Mouse (Mus musculus): ENCODE measurements at regions not wholly inside any gene's neighbourhood (a gene's known extent, or its start where the extent isn't known, plus 50 kb on each side); places are given as distances from the start of the nearest gene placed in this dataset.

DNA sequence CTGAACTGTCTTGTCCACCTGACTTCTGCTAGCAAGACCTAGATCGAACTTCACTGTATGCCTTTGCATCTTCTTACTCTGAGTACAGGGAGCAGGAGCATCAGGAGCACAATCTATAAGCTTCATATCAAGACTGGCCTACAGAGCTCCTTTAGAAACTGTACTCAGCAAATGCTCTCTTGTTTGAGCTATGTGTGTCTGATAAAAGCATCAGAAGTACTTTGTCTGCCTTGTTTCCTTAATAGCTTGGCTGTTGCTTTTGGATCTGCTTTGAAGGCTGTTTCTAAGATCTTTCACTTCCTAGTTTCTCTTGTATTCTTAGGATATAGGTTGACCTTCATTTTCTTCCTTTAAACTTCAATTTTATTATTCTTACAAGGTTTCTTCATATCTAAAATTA, 175.3 kb upstream of the Cypt12 start:
- DNase-seq (ENCODE audit: low read depth) = no peak

DNA sequence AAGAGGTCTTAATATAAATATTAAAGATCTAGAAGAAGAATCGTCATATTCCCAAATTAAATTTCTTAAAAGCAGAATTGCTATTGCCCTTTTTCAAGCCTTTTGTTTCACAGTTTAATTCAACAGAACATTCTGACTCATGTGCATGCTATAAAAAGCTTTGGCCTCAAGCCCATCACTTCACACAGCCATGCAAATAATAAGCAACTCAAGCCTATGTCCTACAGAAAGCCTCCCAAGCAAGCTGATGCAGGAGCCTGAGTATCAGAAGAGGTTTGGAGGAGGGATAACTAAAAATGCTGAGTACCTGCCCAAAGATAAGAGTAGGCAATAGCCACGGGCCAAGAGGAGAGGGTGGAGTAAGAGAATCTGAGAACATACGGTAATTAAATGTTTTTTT, 169.1 kb upstream of the Cypt12 start:
- no peak for DNase-seq (ENCODE audit: low read depth)

DNA sequence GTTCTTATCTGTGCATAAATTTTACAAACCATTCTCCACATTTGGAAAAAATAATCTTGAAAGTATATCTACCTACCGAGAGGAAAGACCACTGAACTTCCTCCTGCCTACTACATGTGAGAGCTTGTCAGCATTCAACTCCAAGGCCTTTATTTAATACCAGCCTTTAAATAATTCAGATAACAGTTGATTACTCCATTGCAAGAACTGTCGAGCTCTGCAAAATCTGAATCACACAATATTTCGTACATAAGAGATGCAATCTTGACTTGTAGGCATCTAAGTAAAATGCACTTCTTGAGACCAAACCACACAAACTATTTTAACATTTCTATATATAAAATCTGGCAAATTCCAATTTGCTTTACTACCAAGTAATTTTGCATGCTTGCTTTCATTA, 164.1 kb upstream of the Cypt12 start:
- DNase-seq (ENCODE audit: low read depth) = no peak

DNA sequence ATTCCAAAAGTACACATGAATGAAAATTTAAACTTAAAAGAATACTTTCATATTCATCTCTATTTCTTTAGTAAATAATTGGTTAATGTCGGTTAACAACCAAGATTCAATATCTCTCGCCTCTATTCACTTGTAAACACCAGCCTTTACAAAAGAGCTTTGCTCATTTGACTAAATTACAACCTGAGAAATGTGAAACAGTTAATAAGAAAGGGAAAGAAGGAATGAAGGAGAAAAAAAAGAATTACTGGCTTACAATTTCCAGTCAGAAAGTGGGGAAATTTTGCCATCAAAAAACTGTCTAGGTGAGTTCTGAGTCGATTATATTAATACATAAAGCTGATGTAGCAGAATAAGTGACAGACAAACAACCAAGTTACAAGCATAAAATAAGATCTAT, 163.6 kb upstream of the Cypt12 start:
- no peak for DNase-seq (ENCODE audit: low read depth)

DNA sequence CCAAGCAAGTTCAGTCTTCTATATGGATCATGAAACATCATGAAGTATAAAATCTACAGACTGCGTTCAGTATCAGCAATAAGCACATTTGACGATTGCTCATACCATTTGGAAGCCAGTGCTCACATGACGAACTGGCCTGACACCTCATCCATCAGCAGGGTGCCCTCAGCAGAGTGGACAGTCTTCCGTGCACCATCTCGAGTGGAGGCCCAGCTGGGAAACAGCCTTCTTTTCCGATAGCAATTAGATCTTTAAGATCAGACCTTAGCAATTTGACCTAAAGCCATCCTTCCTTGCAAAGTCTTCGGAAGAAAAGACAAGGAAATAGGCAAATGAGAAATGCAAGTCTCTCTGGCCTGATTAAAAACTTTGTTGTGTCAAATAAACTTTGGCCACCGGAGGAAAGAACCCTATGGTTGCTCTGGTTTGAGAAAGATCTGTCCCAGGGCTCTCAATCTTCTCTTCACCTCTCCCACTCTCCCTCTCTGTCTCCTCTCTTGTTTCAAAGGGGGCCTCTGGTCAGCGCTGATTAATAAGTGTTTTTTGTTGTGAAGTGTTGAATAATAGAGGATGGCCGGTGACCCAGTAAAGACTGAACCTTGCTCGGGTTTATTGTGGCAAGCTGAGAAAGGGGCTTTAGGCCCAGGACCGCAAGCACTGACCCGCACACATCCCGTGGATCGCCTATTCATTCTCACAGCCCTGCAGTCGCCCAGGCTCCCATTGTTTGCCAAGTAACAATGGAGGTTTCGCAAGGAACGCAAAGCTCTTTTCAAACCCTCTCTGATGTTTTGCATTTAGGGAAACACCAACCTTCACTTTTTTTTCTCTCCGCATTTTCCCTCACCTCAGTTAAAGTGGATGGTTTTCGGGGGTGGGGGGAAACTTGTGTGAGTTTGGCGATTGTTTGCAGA, 162.8 kb upstream of the Cypt12 start:
- no peak for DNase-seq (ENCODE audit: low read depth)

DNA sequence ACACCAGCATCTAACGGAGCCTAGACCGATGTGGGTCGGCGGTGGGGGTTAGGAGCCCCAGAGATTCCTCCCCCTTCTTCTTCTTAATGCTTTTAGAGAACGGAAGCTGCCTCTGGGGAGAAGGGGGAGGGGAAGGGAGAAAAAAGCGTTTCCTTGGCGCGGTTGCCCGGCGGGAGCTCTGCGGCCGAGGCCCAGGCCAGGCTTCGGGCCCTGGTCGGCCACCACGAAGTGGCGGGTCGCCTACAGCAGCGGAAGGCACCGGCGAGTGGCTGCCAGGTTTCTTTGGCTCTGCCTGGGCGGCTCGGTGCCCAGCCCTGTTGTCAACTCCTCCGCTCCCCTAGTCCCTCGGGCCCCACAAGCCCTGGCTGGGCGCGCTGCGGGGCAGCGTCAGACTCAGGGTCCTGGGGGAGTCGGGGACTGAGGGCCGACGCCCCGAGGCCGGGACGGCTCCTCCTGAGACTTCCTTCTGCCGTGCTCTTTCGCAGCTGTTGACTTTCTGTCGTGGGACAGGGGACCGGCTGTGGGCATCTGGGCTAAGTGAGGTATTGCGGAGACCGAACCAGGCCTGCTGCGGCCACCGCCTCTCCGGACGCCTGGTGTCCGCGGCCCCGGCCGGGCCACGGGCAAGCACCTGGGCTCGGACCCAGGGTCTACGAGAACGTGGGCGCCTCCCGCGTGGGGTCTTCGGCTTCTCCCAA, 162.0 kb upstream of the Cypt12 start:
- no peak for DNase-seq (ENCODE audit: low read depth)

DNA sequence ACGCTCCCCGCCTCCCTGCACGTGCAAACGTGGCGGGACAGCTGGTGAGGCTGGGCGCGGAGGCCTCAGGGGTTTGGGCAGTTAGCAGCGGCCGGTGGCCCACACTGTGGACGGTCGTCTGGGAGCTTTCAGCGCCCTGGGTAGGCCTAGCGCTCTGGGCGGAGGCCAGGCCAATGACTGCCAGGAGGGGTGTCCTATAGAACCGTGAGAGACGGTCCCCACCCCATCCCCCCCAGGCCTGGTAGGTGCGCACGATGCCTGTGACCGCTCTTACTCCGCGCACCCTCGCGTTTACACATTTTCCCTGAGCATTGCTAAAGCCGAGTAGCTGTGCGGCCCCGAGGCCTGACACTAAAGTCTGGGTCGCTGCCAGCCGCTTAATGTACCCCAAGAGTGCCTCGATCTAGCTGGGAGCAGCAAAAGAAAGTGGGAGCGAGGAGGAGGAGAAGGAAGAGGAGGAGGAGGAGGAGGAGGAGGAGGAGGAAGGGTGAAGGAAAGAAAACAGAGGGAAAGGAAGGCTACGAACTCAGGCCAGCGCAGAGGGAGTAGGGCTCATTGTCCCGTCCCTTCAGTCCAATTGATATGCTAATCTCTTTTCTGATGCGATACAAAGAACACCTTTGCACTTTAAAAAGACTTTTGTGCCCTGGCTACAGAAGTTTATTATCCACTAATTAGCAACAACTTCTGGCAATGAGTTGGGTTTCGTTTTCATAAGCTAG, 161.3 kb upstream of the Cypt12 start:
- DNase-seq (ENCODE audit: low read depth) = no peak

DNA sequence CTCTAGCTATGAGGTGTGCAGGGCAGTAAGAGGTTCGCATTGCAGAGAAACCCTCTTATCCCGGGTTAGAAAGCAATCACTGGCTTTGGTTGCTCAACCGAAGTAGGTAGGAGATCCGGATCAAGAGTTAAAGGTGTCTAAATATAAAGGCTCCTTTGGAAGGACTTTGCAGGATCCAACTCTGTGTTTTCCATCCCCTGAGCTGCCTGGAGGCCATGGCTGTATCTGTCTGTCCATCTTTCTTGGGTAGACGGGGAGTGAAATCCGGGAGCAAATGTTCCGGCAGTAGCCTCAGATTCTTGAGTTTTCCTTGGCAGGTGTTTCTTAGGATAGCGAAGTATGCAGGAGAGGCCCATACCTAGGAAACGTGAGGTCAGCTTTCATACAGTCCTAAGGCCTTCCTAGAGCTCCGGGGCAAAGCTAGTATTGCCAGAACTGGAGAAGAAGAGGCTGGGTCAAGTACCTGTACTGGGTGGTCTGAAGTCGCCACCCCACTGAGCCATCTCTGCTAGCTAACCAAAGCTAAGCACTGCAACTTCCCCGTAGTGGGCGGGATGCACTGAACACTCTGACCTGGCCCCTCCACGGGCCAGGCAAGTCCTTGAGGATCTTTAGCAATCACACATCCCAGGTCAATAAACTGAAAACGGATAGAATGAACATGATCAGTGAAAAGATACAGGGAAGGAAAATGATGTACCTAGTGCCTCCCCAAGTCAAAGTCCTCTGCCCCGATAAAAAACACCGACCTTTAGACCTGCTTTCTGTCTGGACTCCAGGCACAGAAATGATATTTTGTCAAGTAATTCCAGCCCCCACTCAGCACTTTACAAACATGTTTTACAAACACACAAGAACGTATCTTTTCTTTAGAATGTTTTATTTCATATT, 160.5 kb upstream of the Cypt12 start:
- no peak for DNase-seq (ENCODE audit: low read depth)

DNA sequence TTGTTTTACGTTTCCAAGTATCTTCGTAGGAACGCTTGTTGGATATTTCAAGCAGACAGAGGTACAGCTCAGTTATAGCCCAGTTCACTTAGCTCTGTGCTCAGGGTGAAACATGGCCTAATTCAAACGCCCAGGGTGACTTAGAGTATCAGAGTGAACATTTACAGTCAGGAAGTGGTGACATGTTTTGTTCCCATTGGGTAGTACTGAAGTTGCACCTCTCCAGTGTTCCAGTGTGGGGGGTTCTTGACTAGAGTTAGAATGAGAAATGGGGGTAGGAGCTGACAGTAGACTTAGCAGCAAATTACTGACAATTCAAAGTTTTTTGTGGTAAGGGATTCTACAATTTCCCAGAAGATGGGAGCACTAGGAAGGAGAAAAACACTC, 159.9 kb upstream of the Cypt12 start:
- DNase-seq (ENCODE audit: low read depth) = no peak

DNA sequence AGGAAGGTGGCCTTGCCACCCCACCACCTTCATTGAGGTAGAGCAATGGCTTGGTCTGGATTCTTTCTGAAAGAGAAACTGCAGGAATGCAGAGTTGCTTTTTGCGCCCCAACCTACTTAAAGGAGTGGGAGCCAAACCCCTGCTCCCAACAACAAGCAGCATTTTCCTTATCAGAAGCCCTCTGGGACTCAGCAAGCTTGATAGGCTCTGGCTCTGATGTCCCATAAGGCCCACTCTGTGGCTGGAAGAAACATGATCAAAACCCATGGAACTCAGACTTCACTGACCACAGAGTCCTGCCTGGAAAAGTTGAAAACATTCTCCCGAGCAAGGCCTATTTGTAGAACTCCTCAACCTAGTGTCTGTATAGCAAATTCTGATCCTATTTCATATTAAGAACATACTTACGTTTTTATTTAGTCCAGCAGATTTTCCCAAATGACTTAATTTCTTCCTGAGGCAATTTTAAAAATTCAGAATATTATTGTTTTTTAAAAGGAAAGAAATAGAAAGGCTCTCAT, 159.4 kb upstream of the Cypt12 start:
- no peak for DNase-seq (ENCODE audit: low read depth)

DNA sequence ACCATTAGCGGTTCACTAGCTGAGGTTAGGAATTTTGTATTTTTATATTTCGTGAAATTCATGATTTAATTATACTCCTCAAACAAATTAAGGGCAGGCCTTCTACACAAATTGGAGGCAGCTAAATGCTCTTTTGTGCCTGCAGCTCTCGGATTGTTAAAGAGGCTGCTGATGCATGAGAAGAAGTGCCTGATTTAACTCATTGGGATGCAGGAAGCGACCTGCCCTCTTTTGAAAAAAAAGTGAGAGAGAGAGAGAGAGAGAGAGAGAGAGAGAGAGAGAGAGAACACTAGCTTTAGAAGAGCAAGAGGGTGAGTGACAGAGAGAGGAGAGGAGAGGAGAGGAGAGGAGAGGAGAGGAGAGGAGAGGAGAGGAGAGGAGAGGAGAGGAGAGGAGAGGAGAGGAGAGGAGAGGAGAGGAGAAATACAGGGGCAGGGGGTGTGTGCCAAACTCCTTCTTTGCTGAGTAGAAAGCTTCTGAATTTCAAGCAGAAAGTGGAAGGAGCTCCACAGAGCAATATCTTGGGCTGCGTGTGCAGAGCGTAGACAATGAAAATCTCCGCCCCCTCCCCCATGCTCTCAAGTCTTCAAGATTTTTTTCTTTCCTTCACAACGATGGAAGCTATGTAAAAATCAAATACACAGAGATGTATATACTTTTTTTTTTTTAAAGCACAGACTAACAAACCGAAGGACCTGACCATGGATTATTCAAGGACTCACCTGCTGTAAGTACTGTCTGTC, 158.6 kb upstream of the Cypt12 start:
- DNase-seq (ENCODE audit: low read depth) = no peak

DNA sequence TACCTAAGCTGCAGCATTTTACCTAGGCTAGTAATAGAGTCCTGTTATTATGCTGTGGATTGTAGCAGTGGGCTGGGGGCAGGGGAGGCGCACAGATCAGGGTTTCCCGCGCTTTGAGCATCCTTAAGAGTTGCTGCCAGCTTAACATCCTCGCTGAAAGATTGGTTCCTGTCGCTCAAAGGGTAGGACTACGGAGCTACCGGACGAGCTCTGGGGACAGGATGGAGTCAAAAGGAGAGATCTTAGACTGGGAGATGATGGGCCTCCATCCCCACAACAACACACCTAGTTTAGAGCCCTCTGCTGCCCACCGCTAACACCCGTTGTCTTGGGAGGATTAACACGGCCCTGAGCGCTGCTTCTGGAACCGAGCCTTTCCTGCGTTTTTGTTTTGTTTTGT, 157.9 kb upstream of the Cypt12 start:
- DNase-seq (ENCODE audit: low read depth) = no peak

DNA sequence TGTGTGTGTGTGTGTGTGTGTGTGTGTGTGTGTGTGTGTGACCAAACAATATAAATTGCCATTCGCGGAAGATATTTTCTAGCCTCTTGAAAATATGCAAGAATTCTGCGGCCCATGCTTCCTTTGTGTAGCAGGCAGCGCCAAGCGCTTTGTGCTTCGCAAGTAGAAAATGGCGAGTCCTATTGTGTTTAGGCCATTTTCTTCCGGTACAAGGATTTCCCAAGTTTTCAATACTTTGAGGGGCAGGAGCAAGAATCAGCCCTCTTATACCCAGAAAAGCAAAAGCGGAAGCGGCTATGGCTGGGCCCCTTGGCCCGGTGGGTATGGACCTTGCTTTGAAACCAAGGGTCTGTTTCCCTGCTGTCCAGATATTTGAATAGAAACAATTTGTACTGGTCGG, 157.4 kb upstream of the Cypt12 start:
- no peak for DNase-seq (ENCODE audit: low read depth)

DNA sequence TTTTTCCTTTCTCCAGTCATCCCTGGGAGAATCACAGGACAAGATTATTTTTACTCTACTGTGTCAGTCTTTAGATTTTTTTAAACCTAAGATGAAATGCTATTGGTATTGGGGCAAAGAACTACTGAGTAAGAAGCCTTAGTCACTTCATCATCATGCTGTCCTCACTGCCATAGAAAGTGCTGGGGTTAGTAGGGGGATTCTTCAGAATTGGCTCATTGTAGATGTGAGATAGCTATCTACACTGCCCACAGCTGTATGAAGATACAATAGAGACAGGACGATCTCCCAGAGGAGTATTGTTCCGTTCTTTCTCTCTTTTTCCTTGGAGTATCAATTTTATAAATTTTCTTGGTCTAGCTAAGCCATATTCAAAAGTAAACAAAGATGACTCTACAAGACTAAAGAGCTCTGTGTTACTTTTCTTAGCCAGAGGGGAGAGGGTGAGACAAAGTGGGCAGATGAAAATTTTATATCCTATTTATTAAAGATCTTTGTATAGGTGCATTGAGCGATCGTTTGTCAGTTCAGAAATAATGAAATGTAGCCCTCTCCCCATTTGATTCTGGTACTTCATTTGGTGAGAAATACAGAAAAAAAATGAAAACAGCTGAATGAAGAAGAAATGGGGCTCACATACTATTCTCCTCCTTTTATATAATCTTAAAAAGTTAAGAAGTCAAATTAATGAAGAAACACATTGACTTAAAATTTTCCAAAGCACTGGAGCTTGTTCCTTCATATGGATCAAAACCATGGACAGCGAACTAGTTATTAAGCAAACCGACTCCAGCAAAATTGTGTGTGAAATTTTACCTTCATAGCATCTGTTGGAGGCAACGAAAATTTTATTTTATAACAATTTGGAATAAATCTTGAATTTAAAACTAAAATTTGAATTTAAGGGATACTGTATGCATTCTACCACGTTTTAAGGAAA, 156.6 kb upstream of the Cypt12 start:
- DNase-seq (ENCODE audit: low read depth) = no peak

DNA sequence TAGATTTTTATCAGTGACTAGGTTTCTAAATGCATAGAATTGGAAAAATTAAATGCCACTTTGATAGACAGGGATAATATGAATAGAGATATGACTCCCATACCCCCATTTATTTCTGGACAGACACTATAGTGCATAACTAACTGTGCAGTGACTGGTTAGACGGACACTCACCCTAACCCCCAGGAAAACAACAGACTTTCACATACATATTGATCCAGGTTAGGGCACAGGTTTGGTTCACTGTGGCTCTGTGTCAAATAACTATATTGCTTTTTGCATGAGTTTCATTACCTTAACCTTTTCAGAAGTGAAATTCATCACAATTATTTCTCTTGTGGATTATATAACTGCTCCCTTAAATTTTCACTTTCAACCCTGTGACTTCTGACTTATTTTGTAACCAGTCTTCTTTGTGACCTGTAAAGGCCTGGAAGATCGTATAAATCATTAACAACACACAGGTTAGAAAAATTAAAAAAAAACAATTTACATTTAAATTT, 155.6 kb upstream of the Cypt12 start:
- no peak for DNase-seq (ENCODE audit: low read depth)

DNA sequence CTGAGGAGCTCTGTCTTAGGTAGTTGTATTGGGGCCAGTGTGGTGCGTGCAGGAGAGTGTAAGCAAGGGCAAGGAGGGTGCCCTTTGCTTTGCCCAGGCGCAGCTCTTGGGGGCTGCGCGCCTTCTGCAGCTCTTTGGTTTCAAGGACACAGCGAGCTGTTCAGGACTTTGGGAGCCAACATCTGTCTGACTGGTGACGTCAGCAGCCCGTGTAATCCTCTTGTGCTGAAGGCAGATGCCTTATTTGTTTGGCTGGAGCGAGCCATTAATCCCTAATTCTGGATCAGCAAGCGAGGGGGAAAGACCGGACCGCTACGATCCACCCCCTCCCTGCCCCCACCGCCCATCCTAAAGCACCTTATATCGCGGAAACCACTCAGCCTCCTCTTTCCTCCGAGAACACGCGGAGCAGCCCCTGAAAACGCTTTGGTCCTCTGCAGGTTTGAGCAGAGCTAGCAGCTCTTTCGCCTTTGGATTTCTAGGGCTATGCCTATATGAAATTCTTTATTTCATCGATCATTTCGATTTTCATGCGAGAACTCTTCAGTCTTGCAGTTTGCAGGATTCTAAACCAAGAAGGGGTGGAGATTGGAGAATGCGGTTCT, 154.5 kb upstream of the Cypt12 start:
- no peak for DNase-seq (ENCODE audit: low read depth)

DNA sequence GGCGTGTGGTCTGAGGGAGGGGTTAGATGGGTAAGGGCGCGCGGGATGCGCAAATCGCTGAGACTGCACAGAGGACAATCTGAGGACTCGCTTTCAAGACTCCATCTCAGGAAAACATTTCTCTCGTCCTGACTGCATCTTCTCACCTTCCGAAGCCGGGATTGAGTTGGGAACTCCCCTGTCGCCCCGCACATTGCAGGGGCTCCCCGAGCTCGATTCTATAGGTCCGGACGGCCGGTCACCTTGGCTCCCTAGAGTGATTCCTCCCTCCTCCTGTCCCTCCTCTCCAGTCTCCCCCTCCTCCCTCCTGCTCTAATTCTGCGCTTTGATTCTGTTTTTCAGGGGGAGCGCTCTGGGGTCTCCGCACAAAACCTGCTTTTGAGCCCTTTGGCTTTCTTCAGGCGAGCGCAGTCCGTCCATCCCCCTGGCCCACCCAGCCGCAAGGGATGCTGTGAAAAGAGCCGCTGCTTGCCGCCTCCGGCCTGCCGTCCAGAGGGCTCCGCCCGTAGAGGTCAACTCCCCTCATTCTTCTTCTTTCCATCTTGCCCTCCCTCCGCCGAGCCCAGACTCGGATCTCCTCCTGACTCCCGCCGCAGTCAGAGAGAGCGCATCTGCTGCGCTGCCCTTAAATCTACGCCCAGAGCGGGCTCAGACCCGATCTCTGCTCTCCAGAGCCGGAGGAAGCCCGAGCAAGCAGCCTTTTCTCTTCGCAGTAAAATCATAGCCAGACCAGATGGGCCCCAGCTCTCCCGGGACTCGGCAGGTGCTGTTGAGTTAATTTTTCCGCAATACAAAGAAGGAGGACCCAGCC, 153.8 kb upstream of the Cypt12 start:
- DNase-seq (ENCODE audit: low read depth) = no peak
